In genomic region chr3:90508950-90509746, GRCm38 (mm10) we compare ENCODE assay signal across 8 mouse cellular contexts. TPM values are rescaled to one million over a fixed set of nuclear protein-coding genes. Genes with fewer than 3 reads are reported as not detected.
DNase-seq lines count a peak whose midpoint lies in the region; ATAC-seq and TF ChIP-seq lines count a peak whose summit lies in the region.

Gene Chtop (minus strand): TSS chr3:90509498.

- H3K36me3 ChIP-seq in embryonic facial prominence, embryonic 13.5 days: peaks cover 35% of the 10 kb centered on the region
- peaks cover 3% of the 10 kb centered on the region for H3K36me3 ChIP-seq in kidney, adult 2 months (ENCODE audit: control insufficient read depth, insufficient read depth, low read length)
- peaks cover 39% of the 10 kb centered on the region for H3K36me3 ChIP-seq in limb, embryonic 12.5 days
- H3K36me3 ChIP-seq in midbrain, embryonic 15.5 days (replicated peaks): peaks cover 22% of the 10 kb centered on the region; the same call in 1 of the 2 replicates
- peaks cover 18% of the 10 kb centered on the region for H3K36me3 ChIP-seq in spleen, adult 2 months (ENCODE audit: control insufficient read depth, insufficient read depth, low read length)

- TF ChIP-seq POLR2A in kidney, adult 2 months (IDR thresholded peaks at IDR 0.05; ENCODE audit: low read depth, low read length): peak; percentile 36
- TF ChIP-seq POLR2A in spleen, adult 2 months (IDR thresholded peaks at IDR 0.05; ENCODE audit: low read depth, low read length): no peak; the same call in none of the 2 replicates

- peak within 1 kb of the TSS; percentile 95 for H3K4me3 ChIP-seq in embryonic facial prominence, embryonic 13.5 days
- peak within 1 kb of the TSS; percentile 97 for H3K4me3 ChIP-seq in kidney, adult 2 months (ENCODE audit: insufficient read depth, low read depth, low read length)
- H3K4me3 ChIP-seq in limb, embryonic 12.5 days (replicated peaks): peak within 1 kb of the TSS; percentile 69
- H3K4me3 ChIP-seq in midbrain, embryonic 15.5 days: peak within 1 kb of the TSS; percentile 98
- H3K4me3 ChIP-seq in spleen, adult 2 months (ENCODE audit: extremely low read depth, insufficient read depth, insufficient read length): peak within 1 kb of the TSS; percentile 98

- TF ChIP-seq CTCF in kidney, adult 2 months (conservative IDR thresholded peaks at IDR 0.05; ENCODE audit: insufficient read depth, insufficient read length, low read depth, low read length): no peak
- TF ChIP-seq CTCF in spleen, adult 2 months (IDR thresholded peaks at IDR 0.05; ENCODE audit: extremely low read depth, insufficient read depth, insufficient read length, insufficient replicate concordance): no peak

- DNase-seq in 3134 (ENCODE audit: extremely low read depth, insufficient read length, low spot score): peak; percentile 97
- DNase-seq in adrenal gland, postnatal 36 days: peak; percentile 99 to 100
- DNase-seq in heart, adult 18-20 months: peak; percentile 99 to 100
- DNase-seq in kidney, adult 2 months: peak; percentile 100
- peak; percentile 97 to 99 for DNase-seq in spleen, adult 2 months (ENCODE audit: low read depth in 1 of 2, low spot score in 2 of 2)

- H3K9me3 ChIP-seq in embryonic facial prominence, embryonic 13.5 days: no peaks in the 10 kb centered on the region
- no peaks in the 10 kb centered on the region for H3K9me3 ChIP-seq in limb, embryonic 12.5 days
- no peaks in the 10 kb centered on the region for H3K9me3 ChIP-seq in midbrain, embryonic 15.5 days

- H3K27ac ChIP-seq in embryonic facial prominence, embryonic 13.5 days: peak within 1 kb of the TSS; percentile 93
- peak within 1 kb of the TSS; percentile 90 for H3K27ac ChIP-seq in kidney, adult 2 months (ENCODE audit: insufficient read depth, low read depth, low read length)
- H3K27ac ChIP-seq in limb, embryonic 12.5 days: peak within 1 kb of the TSS; percentile 92
- peak within 1 kb of the TSS; percentile 97 for H3K27ac ChIP-seq in midbrain, embryonic 15.5 days
- H3K27ac ChIP-seq in spleen, adult 2 months (ENCODE audit: insufficient read depth, low read length): peak within 1 kb of the TSS; percentile 95

- H3K27me3 ChIP-seq in embryonic facial prominence, embryonic 13.5 days: peaks cover 21% of the 10 kb centered on the region; the same call in 1 of the 2 replicates
- H3K27me3 ChIP-seq in kidney, adult 2 months (replicated peaks; ENCODE audit: control insufficient read depth, insufficient read depth, low read length): no peaks in the 10 kb centered on the region
- peaks cover 23% of the 10 kb centered on the region for H3K27me3 ChIP-seq in limb, embryonic 12.5 days
- H3K27me3 ChIP-seq in midbrain, embryonic 15.5 days (replicated peaks): peaks cover 14% of the 10 kb centered on the region
- no peaks in the 10 kb centered on the region for H3K27me3 ChIP-seq in spleen, adult 2 months (ENCODE audit: control insufficient read depth, insufficient read depth, low read length)

- peaks cover 23% of the 10 kb centered on the region for H3K4me1 ChIP-seq in embryonic facial prominence, embryonic 13.5 days
- H3K4me1 ChIP-seq in kidney, adult 2 months (ENCODE audit: control insufficient read depth, insufficient read depth, low read length): peaks cover 19% of the 10 kb centered on the region; the same call in 1 of the 2 replicates
- H3K4me1 ChIP-seq in limb, embryonic 12.5 days (replicated peaks): peaks cover 24% of the 10 kb centered on the region
- peaks cover 28% of the 10 kb centered on the region for H3K4me1 ChIP-seq in midbrain, embryonic 15.5 days
- peaks cover 8% of the 10 kb centered on the region; the same call in 1 of the 2 replicates for H3K4me1 ChIP-seq in spleen, adult 2 months (ENCODE audit: control insufficient read depth, insufficient read depth, insufficient read length)

- peak within 1 kb of the TSS; percentile 99 for H3K9ac ChIP-seq in embryonic facial prominence, embryonic 13.5 days
- peak within 1 kb of the TSS; percentile 94 for H3K9ac ChIP-seq in limb, embryonic 12.5 days (replicated peaks)
- H3K9ac ChIP-seq in midbrain, embryonic 15.5 days: peak within 1 kb of the TSS; percentile 96

- under 1% methylated on average over 65 of the region's 66 CpGs for WGBS in embryonic facial prominence, embryonic 13.5 days
- WGBS in kidney, adult 2 months: under 1% methylated on average over 66 of the region's 66 CpGs
- under 1% methylated on average over 66 of the region's 66 CpGs for WGBS in limb, embryonic 12.5 days
- WGBS in midbrain, embryonic 15.5 days: under 1% methylated on average over 64 of the region's 66 CpGs
- WGBS in spleen, adult 2 months: under 1% methylated on average over 66 of the region's 66 CpGs

- H3K4me2 ChIP-seq in embryonic facial prominence, embryonic 13.5 days: peak within 1 kb of the TSS; percentile 77
- peak within 1 kb of the TSS; percentile 61 for H3K4me2 ChIP-seq in limb, embryonic 12.5 days
- H3K4me2 ChIP-seq in midbrain, embryonic 15.5 days: peak within 1 kb of the TSS; percentile 68

- ATAC-seq in embryonic facial prominence, embryonic 13.5 days (ENCODE audit: insufficient number of reproducible peaks, insufficient read depth, low FRiP score, low TSS enrichment, low read depth): peak; percentile 84
- ATAC-seq in limb, embryonic 12.5 days (ENCODE audit: insufficient number of reproducible peaks, insufficient read depth, low FRiP score, low TSS enrichment, low read depth): peak; percentile 87
- ATAC-seq in midbrain, embryonic 15.5 days (replicated peaks): peak; percentile 93

RNA-seq across cellular contexts. Expression of gene Chtop, which starts in this region (rescaled TPM):
- total RNA-seq in adrenal gland, postnatal 36 days (2021): 100 to 1,000 TPM; 115 to 125 TPM
- polyA plus RNA-seq in embryonic facial prominence, embryonic 13.5 days (2015; fragmentation: Nextera tagmentation; extraction: Ambion mirVana): 187 and 195 TPM in 2 replicates
- total RNA-seq in heart, adult 18-20 months (2021): 10 to 100 TPM; 90.0 to 96.6 TPM
- 26.6 and 36.6 TPM in 2 replicates for polyA plus RNA-seq in kidney, adult 2 months (2012; rRNA removed)
- polyA plus RNA-seq in limb, embryonic 12.5 days (2016; fragmentation: Nextera tagmentation; extraction: Ambion mirVana): 210 and 213 TPM in 2 replicates
- polyA plus RNA-seq in midbrain, embryonic 15.5 days (2015; fragmentation: Nextera tagmentation; extraction: Ambion mirVana): 184 and 185 TPM in 2 replicates
- 32.9 and 34.0 TPM in 2 replicates for polyA plus RNA-seq in spleen, adult 2 months (2012; rRNA removed)

Comparison
In these comparisons a context has a peak if more than half of its experiments do, and no peak if none do; other contexts are left out.
1. Peak in every context shown above with its lines: DNase-seq, ATAC-seq, H3K4me3 ChIP-seq and H3K27ac ChIP-seq.